Mouse (Mus musculus) thymus, postnatal 10 days (tissue): ENCODE data around the gene Proz.
"Not testable (repeated sequence)": the region's sequence is repeated elsewhere in the genome, so short reads cannot be mapped to it uniquely, and the experiment has no call there.

ENCODE experiments used
- DNase-seq, 2 experiments: peaks; one replicate each; pipeline ENCODE4 v3.0.0; 2021; ENCODE audit warnings: low spot score in 2 of 2

Gene Proz

DNA sequence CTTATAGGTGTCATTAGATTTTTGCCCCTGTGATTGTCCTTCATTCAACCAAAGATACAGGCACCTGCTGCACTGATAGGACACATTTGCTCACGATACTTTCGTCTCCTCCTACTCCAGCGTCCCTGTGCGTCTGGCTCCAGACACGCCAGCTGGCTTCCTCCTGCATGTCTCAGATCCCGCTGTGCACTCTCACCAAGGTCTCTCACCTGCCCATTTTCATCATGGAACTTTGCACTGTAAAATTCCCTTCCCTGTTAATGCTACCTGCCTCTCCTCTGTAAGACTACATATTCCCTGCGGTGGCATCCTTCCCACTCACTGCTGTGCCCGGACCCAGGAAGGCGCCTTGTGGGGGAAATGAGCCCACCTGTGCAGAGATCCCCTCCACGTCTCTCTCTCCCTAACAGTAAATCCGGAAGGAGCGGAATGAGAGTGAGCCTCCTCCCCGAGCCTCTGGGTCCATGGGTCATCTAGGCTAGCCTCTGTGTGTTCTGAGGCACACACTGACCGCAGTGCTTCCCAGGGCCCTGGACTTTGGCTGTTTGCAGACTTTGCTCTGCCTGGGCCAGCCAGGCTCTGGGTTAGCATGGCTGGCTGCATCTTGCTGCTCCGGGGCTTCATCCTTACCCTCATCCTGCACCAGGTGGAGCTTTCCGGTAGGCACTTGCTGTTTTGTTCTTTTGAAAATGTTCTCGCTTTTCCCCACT is at the start of gene Proz:
Gene Proz (plus strand): TSS at position 474 of the 710 bp plus-strand sequence.
- no peak for DNase-seq

DNA sequence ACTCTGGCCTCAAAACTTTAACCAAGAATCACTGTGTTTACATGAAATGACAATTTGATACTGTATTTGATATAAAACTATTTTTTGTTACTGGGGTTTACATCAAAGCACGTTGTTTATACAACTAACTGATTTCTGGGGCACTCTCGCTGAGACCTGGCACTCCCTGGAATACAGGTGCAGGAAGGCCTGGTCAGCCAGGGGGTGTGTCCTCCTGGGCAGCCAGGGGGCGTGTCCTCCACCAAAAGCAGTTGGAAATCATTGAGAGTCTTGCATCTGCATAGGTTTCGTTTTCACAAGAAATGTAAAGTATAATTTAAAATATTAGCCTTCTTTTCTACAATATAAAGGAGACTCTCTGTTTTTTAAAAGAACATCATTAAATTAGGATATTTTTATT is 41.2 kb upstream of the Proz start:
- DNase-seq, result no peak

DNA sequence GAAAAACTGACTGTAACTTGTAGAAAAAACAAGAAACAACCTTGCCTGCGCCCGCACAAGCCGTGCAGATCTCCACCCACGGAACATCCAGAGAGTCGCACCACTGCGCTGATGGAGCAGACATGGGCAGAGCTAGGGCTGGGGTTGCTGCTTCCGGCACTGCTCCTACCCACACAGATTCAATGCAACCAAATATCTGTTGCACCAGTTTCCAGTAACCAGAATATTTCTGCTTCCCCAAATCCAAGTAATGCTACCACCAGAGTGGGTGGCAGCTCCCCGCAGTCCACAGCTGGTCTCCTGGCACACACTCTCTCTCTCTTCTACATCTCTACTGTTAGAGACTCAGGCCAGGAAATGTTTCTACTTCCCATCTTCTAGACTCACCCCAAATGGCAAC is 38.9 kb upstream of the Proz start:
- no peak for DNase-seq

DNA sequence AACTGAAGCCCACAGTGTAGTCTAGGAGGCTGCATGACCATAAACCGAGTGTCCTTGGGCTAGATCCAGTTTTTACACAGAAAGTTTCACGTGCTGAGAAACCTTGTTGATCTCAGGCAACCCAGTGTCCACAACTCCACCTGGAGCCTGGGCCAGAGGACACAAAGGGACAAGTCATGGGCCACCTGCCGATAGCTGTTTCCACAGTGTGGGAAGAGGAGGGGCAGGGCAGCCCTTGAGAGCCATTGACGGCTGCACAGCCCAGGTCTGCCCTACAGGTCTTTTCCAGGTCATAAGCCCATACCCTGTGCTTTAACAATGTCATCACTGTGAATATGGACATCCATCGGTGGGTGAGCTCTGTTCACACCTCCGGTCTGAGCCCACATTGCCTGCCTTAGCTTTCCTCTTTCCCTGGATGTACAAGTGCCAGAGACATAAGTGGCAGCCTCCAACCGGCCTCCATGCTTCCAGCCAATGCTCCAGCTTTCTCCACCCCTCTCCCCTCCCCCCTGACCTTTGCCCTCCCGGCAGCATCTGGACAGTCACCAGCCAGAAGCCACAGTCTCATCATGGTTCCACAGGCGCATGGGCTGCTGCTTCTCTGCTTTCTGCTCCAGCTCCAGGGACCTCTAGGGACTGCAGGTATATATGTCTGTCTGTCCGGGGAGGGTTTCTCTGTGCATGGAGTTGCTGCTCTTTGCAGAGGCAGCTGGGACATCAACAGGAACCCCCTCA is 35.1 kb upstream of the Proz start, which contains the start of gene F7:
Gene F7 (plus strand): TSS at position 548 of the 738 bp plus-strand sequence.
- no peak for DNase-seq

DNA sequence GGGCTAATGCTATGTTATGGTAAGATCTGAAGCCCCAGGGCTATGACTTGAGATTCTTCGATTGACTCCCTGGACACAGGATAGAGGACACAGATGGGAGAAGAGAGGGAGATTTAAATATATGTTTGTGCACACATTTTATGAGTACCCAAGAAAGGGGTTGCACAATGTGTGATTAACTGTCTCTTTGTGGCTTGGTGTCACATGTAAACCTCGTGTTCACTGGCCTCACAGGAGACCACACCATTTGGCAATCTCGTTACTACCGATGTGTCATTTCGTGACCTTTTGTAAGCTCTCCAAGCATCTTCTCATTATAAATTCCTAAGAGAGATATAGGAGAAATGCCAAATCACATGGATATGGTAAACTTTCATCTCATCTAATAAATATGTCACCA is 33.1 kb upstream of the Proz start:
- no peak for DNase-seq

DNA sequence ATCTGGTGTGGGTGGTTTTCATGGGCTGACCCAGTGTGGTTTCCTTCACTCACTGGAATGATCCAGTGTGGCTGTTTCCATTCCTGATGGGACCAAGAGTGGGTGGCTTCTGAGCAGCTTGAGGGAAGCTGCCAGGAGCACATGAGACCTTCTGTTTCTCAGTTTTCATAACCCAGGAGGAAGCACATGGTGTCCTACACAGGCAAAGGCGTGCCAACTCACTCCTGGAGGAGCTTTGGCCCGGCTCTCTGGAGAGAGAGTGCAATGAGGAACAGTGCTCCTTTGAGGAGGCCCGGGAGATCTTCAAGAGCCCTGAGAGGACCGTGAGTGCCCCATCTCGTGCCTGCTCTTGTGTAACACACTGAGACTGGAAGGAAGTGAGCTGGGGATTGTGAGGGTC is 32.2 kb upstream of the Proz start:
- no peak for DNase-seq

DNA sequence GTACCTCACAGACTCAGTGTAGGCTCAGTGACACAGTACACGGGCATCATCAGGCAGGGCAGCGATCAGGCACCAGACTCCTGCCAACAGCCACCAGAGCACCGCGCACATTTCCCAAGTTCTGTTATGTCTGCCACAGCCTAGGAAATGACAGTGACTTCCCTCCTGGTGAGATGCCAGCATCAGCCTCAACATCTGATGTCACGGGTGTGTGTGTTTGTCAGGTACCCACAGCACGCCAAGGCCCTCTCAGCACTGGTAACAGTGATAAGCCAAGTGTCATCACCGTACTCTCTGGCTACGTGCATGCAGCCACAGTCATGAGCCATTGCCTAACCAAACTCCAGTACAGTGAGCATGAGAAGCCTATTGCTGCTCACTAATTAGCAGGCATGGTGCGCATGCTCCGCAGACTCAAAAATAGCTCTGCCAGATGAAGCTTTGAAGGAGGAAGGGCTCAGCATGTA is 24.3 kb upstream of the Proz start:
- no peak for DNase-seq

DNA sequence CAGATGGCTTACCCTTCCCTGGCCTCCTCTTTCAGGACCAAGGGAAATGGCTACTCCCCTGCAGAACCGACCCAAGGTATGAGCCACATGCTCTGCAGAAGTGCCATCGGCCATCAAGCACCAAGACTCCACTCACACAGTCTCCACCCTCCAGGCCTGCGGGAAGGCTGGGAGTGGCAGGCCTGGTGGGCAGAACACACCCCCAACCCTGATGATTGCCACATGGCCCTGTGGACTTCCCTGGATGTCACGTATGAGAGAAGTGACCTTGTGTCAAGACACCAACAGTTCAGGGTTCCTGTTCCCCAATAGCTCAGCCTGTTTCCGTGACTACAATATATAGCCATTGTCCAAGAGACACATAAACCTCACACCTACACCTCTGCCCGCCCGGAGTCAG is 23.7 kb upstream of the Proz start, which contains the start of gene F10:
Gene F10 (plus strand): TSS at position 294 of the 400 bp plus-strand sequence.
- DNase-seq, result no peak

DNA sequence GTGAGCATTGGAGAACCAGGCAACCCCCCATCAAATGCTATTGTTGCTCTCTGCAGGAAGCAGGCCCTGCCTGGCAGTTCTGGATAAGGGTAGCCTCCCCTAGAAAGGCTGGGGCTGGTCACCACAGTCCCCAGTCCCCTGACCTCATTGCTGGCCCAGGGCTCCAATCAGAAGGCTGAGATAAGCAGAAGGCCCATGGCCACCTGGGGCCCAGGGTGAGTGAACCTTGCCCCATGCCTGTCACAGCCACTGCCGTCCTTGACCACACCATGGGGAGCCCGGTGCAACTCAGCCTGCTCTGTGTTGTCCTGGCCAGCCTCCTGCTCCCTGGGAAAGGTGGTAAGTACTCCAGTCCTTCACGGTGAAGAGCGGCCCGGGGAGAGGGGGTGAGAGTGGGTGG is 23.1 kb upstream of the Proz start:
- DNase-seq, result no peak

DNA sequence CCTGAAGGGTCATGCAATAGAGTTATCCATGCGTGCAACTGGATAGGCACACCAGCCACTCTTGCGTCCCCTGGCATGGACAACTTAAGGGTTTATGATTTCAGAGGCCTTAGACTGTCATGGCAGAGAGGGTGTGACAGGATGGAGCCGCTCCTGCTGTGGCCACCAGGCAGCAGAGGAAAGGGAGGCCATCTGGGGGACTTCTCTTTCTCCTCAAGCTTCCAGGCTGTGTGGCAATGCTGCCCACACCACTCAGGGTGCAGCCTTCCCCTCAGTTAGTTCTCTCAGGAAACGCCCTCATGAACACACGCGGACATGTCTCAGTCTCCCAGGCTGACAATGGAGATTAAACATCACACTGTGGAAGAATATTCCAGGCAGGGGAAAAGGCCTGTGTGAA is 21.7 kb upstream of the Proz start:
- DNase-seq, result no peak

DNA sequence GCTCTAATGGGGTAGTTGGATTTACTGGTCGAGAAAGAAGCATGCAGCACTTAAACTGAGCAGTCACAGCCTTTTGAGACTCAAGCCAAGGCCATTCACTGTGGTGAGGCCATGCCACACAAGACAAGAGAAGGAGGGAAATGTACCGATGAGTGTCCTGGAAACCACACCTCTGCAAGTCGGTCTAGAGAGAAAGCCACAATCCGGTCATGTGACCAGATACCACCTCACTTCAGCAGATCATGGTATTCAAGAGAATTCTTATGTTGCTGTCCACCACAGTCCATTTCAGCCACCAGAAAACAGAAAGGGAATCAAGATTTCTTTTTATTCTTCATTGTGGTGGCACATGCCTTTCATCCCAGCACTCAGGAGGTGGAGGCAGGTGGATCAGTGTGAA is 19.3 kb upstream of the Proz start:
- no peak for DNase-seq

DNA sequence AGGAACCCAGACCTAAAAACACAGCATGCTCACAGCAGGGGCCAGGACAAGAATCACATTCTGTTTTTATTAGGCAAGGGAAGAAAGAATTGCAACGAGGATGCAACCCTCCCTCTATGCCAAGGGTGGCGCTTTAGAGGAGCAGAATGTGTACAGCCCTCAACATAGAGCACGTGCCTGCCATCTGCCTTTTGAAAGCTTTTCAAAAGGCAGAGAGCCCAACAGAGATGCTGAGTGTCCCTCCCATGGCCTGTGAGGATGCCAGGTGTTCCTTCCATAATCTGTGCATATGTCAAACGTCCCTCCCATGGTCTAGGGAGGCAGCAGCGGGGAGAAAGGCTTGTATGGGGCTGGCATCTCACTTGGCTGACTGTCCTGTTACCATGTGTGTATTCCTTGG is 13.1 kb upstream of the Proz start:
- DNase-seq, result no peak

DNA sequence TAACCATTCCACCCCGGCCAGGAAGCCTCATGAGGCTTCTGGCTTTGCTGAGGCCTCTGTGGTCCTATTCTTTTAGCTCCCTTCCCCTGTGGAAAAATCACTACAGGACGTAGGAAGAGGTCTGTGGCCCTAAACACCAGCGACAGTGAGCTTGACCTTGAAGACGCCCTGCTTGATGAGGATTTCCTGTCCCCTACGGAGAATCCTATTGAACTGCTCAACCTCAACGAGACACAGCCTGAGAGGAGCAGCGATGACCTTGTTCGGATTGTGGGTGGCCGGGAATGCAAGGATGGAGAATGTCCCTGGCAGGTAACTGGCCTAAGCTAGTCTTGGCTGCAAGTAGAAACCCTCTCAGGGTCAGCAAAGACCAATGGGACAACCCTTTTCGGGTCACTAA is 10.2 kb upstream of the Proz start:
- DNase-seq, result no peak

DNA sequence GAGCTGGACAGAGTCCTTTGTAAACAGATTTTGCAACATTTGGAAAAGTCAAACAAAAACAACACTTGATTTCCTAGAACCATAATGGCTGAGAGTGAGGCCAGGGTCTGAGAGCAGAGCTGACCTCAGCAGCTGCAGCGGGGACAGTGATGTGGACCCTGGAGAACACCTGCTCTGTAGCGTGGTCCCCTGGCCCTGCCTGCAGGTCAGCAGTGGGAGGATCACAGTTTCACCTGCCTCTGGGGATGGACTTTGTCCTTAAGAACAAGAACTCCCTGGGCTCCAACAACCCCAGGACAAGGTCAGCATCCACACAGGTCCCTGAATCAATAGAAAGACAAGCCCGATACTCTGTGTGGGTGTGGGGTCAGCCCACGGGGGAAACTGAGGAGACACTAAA is 3.4 kb upstream of the Proz start:
- DNase-seq, result no peak

DNA sequence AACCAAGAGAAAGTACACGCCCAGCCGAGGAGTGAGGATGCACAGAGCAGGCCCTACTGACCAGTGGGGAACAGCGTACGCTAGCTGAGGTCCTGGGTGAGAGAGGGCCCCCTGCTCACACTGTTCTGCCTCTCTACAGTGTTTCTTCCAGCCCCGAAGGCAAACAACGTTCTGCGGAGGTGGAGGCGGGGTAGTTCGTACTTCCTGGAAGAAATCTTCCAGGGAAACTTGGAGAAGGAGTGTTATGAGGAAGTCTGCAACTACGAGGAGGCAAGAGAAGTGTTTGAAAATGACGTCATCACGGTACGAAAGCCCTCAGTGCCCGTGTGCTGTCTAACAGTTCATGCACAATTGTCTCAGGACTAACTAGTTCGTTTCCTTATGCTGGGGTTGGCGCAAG is 2.4 kb downstream of the Proz start:
- DNase-seq, result no peak

DNA sequence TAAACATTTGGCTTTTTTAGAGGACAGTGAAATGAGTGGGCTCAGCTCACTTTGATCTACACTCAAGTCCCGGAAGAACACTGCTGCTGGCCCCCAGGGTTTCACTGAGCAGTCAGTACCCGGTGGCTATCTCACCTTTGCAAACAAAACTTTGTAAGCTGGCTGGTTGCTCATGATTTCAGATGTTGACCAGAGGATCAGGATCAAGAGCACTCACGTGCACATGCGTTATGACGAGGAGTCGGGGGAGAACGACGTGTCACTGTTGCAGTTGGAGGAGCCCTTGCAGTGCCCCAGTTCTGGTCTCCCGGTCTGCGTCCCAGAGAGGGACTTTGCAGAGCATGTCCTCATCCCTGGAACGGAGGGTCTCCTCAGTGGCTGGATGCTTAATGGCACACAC is 12.5 kb downstream of the Proz start:
- DNase-seq, result no peak

DNA sequence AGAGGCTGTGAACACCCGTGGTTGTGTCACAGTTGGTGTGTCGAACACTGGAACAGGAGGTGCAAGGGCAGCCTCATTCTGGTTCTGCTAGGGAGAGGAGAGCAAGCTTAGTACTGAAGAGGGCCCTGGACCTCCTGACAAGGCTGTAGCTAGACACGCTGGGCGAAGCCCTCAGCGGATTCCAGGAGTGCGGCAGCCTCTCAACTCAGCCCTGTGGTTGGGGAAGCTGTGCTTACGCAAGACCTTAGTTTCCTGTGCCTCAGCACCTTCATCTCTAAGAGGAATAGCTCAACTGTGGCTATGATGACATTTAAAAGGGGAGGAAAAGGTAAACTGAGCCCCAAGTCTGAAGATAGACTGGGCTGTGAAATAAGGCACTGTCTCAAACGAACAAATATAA is 14.3 kb downstream of the Proz start:
- DNase-seq, result no peak

DNA sequence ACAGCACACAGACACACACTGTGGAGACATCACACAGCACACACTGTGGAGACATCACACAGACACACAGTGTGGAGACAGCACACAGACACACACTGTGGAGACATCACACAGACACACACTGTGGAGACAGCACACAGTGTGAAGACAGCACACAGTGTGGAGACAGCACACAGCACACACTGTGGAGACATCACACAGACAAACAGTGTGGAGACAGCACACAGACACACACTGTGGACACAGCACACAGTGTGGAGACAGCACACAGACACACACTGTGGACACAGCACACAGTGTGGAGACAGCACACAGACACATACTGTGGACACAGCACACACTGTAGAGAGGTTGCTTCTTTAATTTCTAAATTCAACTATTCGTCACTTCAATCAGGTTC is 14.9 kb downstream of the Proz start:
- not testable (repeated sequence) for DNase-seq

DNA sequence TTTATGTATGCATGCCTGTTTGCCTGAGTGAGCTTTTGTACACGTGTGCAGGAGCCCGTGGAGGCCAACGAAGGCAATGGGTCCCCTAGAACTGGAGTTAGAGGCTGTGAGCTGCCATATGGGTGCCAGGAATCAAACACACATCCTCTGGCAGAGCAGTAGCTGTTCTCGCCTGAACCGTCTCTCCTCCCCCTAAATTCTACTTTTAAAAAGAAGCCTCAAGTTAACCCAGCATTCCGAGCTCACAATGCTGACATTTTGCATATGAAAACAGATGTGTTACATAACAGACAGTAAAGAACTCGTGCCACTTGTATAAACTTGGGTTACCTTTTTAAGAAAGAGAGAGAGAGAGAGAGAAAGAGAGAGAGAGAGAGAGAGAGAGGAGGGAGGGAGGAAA is 16.8 kb downstream of the Proz start:
- no peak for DNase-seq

DNA sequence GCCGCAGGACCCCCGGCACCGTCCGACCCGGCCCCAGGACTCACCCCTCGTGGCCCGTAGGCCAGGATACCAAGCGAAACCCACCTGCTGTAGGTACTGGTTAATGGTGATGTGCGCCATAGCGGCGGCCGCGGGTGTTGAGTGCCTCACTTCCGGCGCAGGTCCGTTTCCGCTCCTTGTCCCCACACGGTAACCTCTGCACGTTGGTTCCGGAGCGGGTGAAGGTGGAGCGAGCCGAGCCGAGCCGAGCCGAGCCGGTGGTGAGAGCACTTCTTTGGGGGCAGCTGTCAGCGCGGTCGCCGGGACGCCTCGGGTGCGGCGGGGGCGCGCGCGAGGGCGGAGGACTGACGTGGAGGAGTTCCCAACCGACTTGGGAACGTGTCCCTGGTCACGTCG is 44.0 kb downstream of the Proz start:
- peak; percentile 83 to 90 for DNase-seq

DNA sequence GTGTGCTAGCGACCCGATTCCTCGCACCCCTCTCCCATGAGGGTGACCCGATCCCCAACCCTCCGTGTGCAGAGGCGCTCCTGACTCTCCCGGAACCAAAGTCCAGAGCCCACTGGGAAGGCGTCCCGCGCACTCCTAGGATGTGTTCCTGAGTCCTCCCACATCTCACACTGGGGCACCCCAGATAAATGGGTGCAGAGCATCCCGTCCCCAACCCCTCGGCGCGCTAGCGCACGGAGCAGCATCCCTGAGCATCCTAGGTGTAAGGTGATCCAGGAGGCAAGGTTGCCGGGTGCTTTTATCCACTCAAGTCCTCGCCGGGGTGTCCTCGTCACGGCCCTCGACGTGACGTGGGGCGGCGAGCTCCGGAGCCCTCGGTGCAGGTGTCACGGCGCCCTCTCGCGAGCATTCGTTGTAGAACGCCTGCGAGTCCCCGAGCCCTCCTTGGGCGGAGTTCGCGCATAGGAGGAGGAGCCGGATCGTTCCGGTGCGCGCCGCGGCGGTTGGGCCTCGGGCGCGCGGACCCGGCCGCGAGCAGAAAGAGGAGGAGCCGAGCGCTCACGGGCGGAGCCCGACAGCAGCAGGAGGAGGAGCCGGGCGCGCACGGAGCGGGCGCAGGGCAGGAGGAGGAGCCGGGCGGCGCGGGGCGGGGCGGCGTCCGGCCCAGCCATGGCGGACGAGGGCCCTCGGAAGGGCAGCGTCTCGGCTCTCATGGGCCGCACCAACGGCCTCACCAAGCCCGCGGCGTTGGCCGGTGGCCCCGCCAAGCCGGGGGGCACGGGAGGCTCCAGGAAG is 44.6 kb downstream of the Proz start, which contains the start of the genes Pcid2 and Cul4a:
Gene Pcid2 (minus strand): TSS at position 373 of the 795 bp plus-strand sequence.
Gene Cul4a (plus strand): TSS at position 535 of the 795 bp plus-strand sequence.
- peak; percentile 95 to 98 for DNase-seq

DNA sequence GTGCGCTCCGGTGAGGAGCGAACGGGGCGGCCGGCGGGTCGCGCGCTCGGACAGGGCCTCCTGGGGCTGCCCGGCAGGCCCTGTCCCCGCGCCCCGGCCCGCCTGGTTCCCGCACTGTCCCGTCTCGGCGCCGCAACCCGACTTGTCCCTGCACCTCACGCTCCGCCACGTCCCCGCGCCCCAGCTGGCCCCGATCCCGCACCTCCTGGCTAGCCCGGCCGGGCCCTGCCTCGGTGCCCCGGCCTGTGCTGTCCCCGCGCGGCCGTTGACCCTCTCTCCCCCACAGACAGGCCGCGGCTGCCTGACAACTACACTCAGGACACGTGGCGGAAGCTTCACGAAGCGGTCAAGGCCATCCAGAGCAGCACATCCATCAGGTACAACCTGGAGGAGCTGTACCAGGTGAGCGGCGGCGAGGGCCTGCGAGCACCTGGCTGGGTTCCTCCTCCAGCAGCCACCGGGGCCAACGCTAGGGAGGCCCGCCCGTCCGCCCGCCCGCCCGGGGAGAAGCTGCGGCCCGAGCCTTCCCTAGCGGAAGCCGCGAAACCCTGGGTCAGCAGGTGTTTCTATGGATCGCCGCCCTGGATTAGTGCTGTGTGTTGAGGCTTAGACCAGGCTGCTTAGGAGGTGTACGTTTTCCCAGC is 45.3 kb downstream of the Proz start:
- peak; percentile 44 to 57 for DNase-seq
